Mouse (Mus musculus): ENCODE results near the gene Hoxc9. TPM values are rescaled to one million over a fixed set of nuclear protein-coding genes. Genes with fewer than 3 reads are reported as not detected.

The Hoxc9 gene
- polyA plus RNA-seq, 1 experiment = 2.1 TPM

- peaks cover 4% of the 10 kb centered on the region for H3K4me1 ChIP-seq (ENCODE audit: control insufficient read depth, insufficient read depth, low read length)
- H3K27ac ChIP-seq (ENCODE audit: control insufficient read depth, insufficient read depth, low read depth, low read length) = no peak overlapping the region
- no peaks in the 10 kb centered on the region for H3K36me3 ChIP-seq (ENCODE audit: control insufficient read depth, insufficient read depth, low read length)
- H3K4me3 ChIP-seq (ENCODE audit: control insufficient read depth, low read depth, low read length) = no peak overlapping the region
- H3K27me3 ChIP-seq (ENCODE audit: control insufficient read depth, insufficient read depth, low read length) = peaks cover 12% of the 10 kb centered on the region
- no peak for TF ChIP-seq POLR2A (IDR thresholded peaks at IDR 0.05; ENCODE audit: control insufficient read depth, low read depth, low read length)
- TF ChIP-seq CTCF (IDR thresholded peaks at IDR 0.05; ENCODE audit: control insufficient read depth, insufficient read depth, insufficient replicate concordance, low read depth, low read length) = peak; percentile 93; the same call in 1 of the 2 replicates
Observed at GRCm38 (mm10) chr15:102987124-102987833, 11.0 kb downstream of the Hoxc9 start.

DNA sequence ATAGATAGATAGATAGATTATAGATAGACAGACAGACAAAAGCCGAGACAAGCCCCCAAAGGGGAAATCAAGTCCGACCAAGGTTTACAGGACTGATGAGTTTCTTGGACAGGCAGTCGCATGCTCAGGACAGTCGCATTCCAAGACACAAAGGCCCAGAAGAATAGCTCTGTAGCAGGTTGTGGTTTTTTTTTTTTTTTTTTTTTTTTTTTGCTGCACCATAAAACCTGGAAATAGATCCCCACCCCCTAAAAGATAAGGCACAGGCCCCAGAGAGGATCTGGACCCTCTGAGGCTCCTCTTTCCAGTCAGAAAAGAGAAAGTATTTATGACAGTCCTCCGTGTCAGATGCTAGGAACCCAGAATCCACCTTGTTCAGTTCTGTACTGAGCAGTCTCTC is 11.8 kb downstream of the Hoxc9 start:
- peaks cover 10% of the 10 kb centered on the region for H3K27me3 ChIP-seq (ENCODE audit: control insufficient read depth, insufficient read depth, low read length)
- peaks cover 5% of the 10 kb centered on the region for H3K4me1 ChIP-seq (ENCODE audit: control insufficient read depth, insufficient read depth, low read length)
- no peak overlapping the region for H3K27ac ChIP-seq (ENCODE audit: control insufficient read depth, insufficient read depth, low read depth, low read length)
- TF ChIP-seq CTCF (IDR thresholded peaks at IDR 0.05; ENCODE audit: control insufficient read depth, insufficient read depth, insufficient replicate concordance, low read depth, low read length) = no peak
- no peak for TF ChIP-seq POLR2A (IDR thresholded peaks at IDR 0.05; ENCODE audit: control insufficient read depth, low read depth, low read length)
- H3K36me3 ChIP-seq (ENCODE audit: control insufficient read depth, insufficient read depth, low read length) = no peaks in the 10 kb centered on the region
- H3K4me3 ChIP-seq (ENCODE audit: control insufficient read depth, low read depth, low read length) = no peak overlapping the region

DNA sequence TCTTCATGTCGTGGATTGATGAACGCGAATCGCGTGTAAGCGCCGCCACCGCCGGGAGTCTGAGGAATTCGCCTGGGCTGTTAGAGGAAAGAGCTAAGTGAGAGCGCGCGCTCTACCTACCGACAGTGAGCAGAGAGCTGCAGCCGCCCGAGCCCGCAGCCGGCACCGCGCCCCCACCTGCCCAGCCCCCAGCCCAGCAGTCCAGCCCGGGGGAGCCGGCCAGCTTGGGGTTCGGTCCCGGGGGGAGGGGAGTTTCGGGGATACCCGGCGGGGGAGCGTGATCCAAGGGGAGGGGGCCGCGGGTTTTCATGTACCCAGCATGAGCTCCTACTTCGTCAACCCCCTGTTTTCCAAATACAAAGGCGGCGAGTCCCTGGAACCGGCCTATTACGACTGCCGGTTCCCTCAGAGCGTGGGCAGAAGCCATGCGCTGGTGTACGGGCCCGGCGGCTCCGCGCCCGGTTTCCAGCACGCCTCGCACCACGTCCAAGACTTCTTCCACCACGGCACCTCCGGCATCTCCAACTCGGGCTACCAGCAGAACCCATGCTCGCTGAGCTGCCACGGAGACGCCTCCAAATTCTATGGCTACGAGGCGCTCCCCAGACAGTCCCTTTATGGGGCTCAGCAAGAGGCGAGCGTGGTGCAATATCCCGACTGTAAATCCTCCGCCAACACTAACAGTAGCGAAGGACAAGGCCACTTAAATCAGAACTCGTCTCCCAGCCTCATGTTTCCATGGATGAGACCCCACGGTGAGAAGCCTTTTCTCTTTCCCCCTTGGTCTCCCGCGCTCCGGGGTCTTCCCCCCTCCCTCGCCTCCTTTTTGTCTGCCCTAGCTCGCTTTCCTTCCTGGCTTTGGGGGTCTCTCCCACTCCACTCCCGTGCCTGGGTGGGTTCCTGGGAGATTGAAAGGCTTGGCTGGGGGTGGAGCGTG is 14.5 kb downstream of the Hoxc9 start, which contains the start of gene Hoxc8:
Hoxc8 (plus strand) TSS at position 147 of the 937 bp plus-strand sequence.
- no peak for TF ChIP-seq CTCF (IDR thresholded peaks at IDR 0.05; ENCODE audit: control insufficient read depth, insufficient read depth, insufficient replicate concordance, low read depth, low read length)
- no peak for TF ChIP-seq POLR2A (IDR thresholded peaks at IDR 0.05; ENCODE audit: control insufficient read depth, low read depth, low read length)
- peak within 1 kb of the TSS; percentile 52 for H3K4me3 ChIP-seq (ENCODE audit: control insufficient read depth, low read depth, low read length)

DNA sequence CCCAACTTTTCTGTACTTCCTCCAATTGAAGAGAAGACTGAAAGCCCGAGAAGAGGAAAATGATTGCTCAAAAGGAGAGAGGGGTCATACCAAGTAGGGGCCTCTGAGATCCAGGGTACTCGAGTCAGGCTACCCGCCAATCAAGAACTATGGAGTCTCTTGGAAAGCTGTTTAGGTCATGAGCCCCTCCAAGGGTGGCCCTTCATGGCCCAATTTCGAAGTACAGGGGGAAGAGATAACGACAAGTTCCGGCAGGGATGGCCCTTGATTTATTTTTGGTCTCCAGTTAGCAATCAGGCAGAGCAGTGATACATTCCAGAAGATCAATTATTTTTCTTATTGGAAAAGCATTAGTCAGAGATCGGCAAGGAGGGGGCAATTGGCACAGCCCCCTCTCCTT is 15.5 kb downstream of the Hoxc9 start:
- Histone ChIP-seq H3K36me3 (ENCODE audit: control insufficient read depth, insufficient read depth, low read length) (no peaks in the 10 kb centered on the region), H3K27ac (ENCODE audit: control insufficient read depth, insufficient read depth, low read depth, low read length) (peak overlapping the region; percentile 53), H3K4me3 (ENCODE audit: control insufficient read depth, low read depth, low read length) (no peak overlapping the region), H3K27me3 (ENCODE audit: control insufficient read depth, insufficient read depth, low read length) (peaks cover 13% of the 10 kb centered on the region), H3K4me1 (ENCODE audit: control insufficient read depth, insufficient read depth, low read length) (peaks cover 5% of the 10 kb centered on the region)
- no peak for TF ChIP-seq POLR2A (IDR thresholded peaks at IDR 0.05; ENCODE audit: control insufficient read depth, low read depth, low read length)
- TF ChIP-seq CTCF (IDR thresholded peaks at IDR 0.05; ENCODE audit: control insufficient read depth, insufficient read depth, insufficient replicate concordance, low read depth, low read length) = no peak

More for the DNA sequence above, 14.5 kb downstream of the Hoxc9 start, which contains the start of gene Hoxc8:
- H3K4me1 ChIP-seq (ENCODE audit: control insufficient read depth, insufficient read depth, low read length) = peaks cover 5% of the 10 kb centered on the region
- H3K27ac ChIP-seq (ENCODE audit: control insufficient read depth, insufficient read depth, low read depth, low read length) = no peak within 1 kb of the TSS
- no peaks in the 10 kb centered on the region for H3K36me3 ChIP-seq (ENCODE audit: control insufficient read depth, insufficient read depth, low read length)
- H3K27me3 ChIP-seq (ENCODE audit: control insufficient read depth, insufficient read depth, low read length) = peaks cover 7% of the 10 kb centered on the region

DNA sequence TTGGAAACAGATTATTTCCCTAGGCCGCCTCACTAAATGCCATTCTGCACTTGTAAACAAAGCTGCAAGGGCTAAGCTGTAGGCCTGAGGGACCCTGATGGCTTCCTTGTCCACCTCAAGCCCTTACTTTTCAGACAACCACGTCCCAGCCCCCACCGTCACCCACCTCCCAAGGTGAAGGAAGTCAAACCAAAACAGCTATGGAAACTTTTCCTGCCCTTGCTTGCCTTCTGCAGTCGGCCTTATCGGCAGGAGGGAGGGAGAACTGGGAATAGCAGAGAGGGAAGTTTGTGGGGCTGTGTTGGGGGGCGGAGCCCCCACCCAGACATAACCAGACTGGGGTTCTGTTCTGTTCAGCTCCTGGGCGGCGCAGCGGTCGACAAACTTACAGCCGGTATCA is 16.0 kb downstream of the Hoxc9 start:
- no peak overlapping the region; the same call in 1 of the 2 replicates for H3K4me3 ChIP-seq (ENCODE audit: control insufficient read depth, low read depth, low read length)
- TF ChIP-seq POLR2A (IDR thresholded peaks at IDR 0.05; ENCODE audit: control insufficient read depth, low read depth, low read length) (no peak), CTCF (IDR thresholded peaks at IDR 0.05; ENCODE audit: control insufficient read depth, insufficient read depth, insufficient replicate concordance, low read depth, low read length) (no peak)

DNA sequence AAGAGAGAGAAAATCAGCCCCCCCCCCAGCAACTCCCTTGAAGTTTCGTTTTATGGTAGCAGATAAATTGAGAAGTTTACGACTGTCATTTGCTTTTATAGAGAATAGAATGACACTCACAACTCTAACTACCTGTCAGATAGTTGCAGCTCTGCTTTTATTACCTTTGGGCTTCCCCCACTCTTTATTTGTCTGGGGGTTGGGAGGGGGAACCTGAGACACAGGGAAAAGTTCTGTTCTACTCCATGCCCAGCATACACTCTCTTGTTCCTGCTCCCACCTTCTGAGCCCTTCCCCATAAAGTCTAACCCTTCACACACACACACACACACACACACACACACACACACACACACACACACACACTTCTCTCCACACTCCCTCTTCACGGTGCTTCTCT is 16.6 kb downstream of the Hoxc9 start:
- no peaks in the 10 kb centered on the region for H3K36me3 ChIP-seq (ENCODE audit: control insufficient read depth, insufficient read depth, low read length)
- peaks cover 5% of the 10 kb centered on the region for H3K4me1 ChIP-seq (ENCODE audit: control insufficient read depth, insufficient read depth, low read length)
- TF ChIP-seq POLR2A (IDR thresholded peaks at IDR 0.05; ENCODE audit: control insufficient read depth, low read depth, low read length) = no peak
- TF ChIP-seq CTCF (IDR thresholded peaks at IDR 0.05; ENCODE audit: control insufficient read depth, insufficient read depth, insufficient replicate concordance, low read depth, low read length) = no peak
- H3K27ac ChIP-seq (ENCODE audit: control insufficient read depth, insufficient read depth, low read depth, low read length) = no peak overlapping the region
- H3K4me3 ChIP-seq (ENCODE audit: control insufficient read depth, low read depth, low read length) = no peak overlapping the region
- peaks cover 12% of the 10 kb centered on the region for H3K27me3 ChIP-seq (ENCODE audit: control insufficient read depth, insufficient read depth, low read length)

More for the DNA sequence above, 16.0 kb downstream of the Hoxc9 start:
- H3K27me3 ChIP-seq (ENCODE audit: control insufficient read depth, insufficient read depth, low read length) = peaks cover 14% of the 10 kb centered on the region
- H3K27ac ChIP-seq (ENCODE audit: control insufficient read depth, insufficient read depth, low read depth, low read length) = peak overlapping the region; percentile 53
- no peaks in the 10 kb centered on the region for H3K36me3 ChIP-seq (ENCODE audit: control insufficient read depth, insufficient read depth, low read length)
- peaks cover 5% of the 10 kb centered on the region for H3K4me1 ChIP-seq (ENCODE audit: control insufficient read depth, insufficient read depth, low read length)

GRCm38 (mm10) chr15:102996548-102996947 is 20.3 kb downstream of the Hoxc9 start:
- Histone ChIP-seq H3K36me3 (ENCODE audit: control insufficient read depth, insufficient read depth, low read length) (no peaks in the 10 kb centered on the region), H3K4me1 (ENCODE audit: control insufficient read depth, insufficient read depth, low read length) (peaks cover 16% of the 10 kb centered on the region), H3K4me3 (ENCODE audit: control insufficient read depth, low read depth, low read length) (no peak overlapping the region), H3K27ac (ENCODE audit: control insufficient read depth, insufficient read depth, low read depth, low read length) (no peak overlapping the region), H3K27me3 (ENCODE audit: control insufficient read depth, insufficient read depth, low read length) (peaks cover 12% of the 10 kb centered on the region)
- TF ChIP-seq CTCF (IDR thresholded peaks at IDR 0.05; ENCODE audit: control insufficient read depth, insufficient read depth, insufficient replicate concordance, low read depth, low read length) (no peak), POLR2A (IDR thresholded peaks at IDR 0.05; ENCODE audit: control insufficient read depth, low read depth, low read length) (no peak)

Data from testis, adult 2 months (tissue).